Mouse (Mus musculus) liver, embryonic 14.5 days (tissue): ENCODE data around the gene Gal3st1. TPM values are rescaled to one million over a fixed set of nuclear protein-coding genes. Genes with fewer than 3 reads are reported as not detected.

ENCODE experiments used
- ATAC-seq: fragments of 200-750 bp; cut with Nextera tagmentation; 2 replicates; pipeline ENCODE4 v1.8.0; 2017; ENCODE audit warnings: moderate number of reproducible peaks, mild to moderate bottlenecking, moderate library complexity; ENCODE audit not compliant: insufficient read depth
- DNase-seq, 3 experiments: peaks; one replicate each; pipeline ENCODE4 v3.0.0-alpha.2; 2012 to 2013; ENCODE audit warnings: low read depth in 3 of 3, low spot score in 3 of 3
- H3K27ac ChIP-seq: fragments of 300-500 bp; sonication (generic); 2 replicates; pipeline ENCODE4 v1.5.1; 2014; ENCODE audit warnings: moderate library complexity, mild to moderate bottlenecking, control low read depth, inconsistent platforms
- H3K27me3 ChIP-seq: fragments of 300-500 bp; sonication (generic); 2 replicates; pipeline ENCODE4 v1.6.1; 2014; ENCODE audit warnings: mild to moderate bottlenecking, low read length, moderate library complexity; ENCODE audit not compliant: control insufficient read depth, insufficient read depth
- H3K36me3 ChIP-seq: fragments of 300-500 bp; sonication (generic); replicated peaks from 2 replicates; pipeline ENCODE4 v1.6.1; 2014; ENCODE audit warnings: low read depth; ENCODE audit not compliant: control insufficient read depth, insufficient read depth
- H3K4me1 ChIP-seq, 2 experiments: fragments of 200-500 bp in 1 of 2; fragments of 300-500 bp in 1 of 2; sonication (generic) in 1 of 2; replicated peaks; 2 replicates each; pipeline ENCODE4 v1.6.1; 2012 to 2014; ENCODE audit warnings: antibody characterized with exemption in 1 of 2, inconsistent platforms in 1 of 2, low read length in 1 of 2; ENCODE audit not compliant: control insufficient read depth in 2 of 2, insufficient read depth in 2 of 2
- H3K4me2 ChIP-seq: fragments of 300-500 bp; sonication (generic); 2 replicates; pipeline ENCODE4 v1.6.1; 2014; ENCODE audit warnings: low read depth, mild to moderate bottlenecking, control low read depth, moderate library complexity
- H3K4me3 ChIP-seq, 2 experiments: fragments of 200-500 bp in 1 of 2; fragments of 300-500 bp in 1 of 2; sonication (generic) in 1 of 2; 2 replicates each; pipeline ENCODE4 v1.5.1; 2012 to 2014; ENCODE audit warnings: low read depth in 2 of 2, low read length in 2 of 2, mild to moderate bottlenecking in 2 of 2, control low read depth in 1 of 2, inconsistent platforms in 1 of 2, moderate library complexity in 1 of 2; ENCODE audit not compliant: insufficient read depth in 1 of 2
- H3K9ac ChIP-seq: fragments of 300-500 bp; sonication (generic); replicated peaks from 2 replicates; pipeline ENCODE4 v1.6.1; 2014; ENCODE audit warnings: mild to moderate bottlenecking, control low read depth, moderate library complexity
- H3K9me3 ChIP-seq: fragments of 300-500 bp; sonication (generic); 2 replicates; pipeline ENCODE4 v1.6.1; 2016; ENCODE audit warnings: low read length, mixed read lengths; ENCODE audit not compliant: control insufficient read depth
- CTCF ChIP-seq: IDR thresholded peaks from 2 replicates; pipeline ENCODE4 v1.5.1; 2016; ENCODE audit warnings: antibody characterized with exemption, low read depth, control low read depth
- EP300 ChIP-seq: IDR thresholded peaks from 2 replicates; pipeline ENCODE4 v1.6.1; 2016; ENCODE audit warnings: antibody characterized with exemption, low read depth
- WGBS: fragments of 180-500 bp; shearing (Covaris S2); extraction: QIAGEN DNeasy Blood & Tissue Kit; methylation state at CpG from one replicate; pipeline ENCODE4 v1.1.7; 2014; ENCODE audit not compliant: insufficient replicate concordance; 5-methylcytosine and 5-hydroxymethylcytosine counted together
- polyA plus RNA-seq, 2 experiments: library from polyadenylated mRNA; depleted of rRNA in 1 of 2; stranded (reverse) in 1 of 2; unstranded in 1 of 2; fragments of >200 nt; fragmentation: Nextera tagmentation in 1 of 2; extraction: Ambion mirVana in 1 of 2; gene quantifications; 2 replicates each; pipeline versions ENCODE4 v1.2.1 to v1.2.3; 2012 to 2014

Gene Gal3st1
- polyA plus RNA-seq, 2 experiments, result 0.65 to 0.87 TPM

DNA sequence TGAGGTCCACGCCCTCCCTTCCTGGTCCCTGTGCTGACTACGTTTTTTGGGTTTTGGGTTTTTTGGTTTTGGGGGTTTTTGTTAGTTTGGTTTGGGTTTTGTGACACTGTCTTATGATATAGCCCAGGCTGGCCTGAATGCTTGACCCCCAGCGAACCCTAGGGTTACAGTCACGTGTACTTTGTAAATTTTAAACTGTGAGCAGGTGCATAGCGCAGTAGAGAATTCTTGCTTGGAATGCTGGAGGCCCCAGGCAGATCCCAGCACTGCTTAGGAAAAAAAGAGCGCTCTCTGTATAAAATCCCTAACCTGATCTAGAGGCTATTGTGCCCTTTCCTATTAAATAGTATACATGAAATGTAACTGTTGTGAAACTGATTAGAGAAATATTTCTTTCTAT lies 9.7 kb downstream of the Gal3st1 start:
- Histone ChIP-seq H3K4me1 (no peaks in the 10 kb centered on the region), H3K27ac (no peak overlapping the region), H3K36me3 (no peaks in the 10 kb centered on the region), H3K9me3 (no peaks in the 10 kb centered on the region), H3K9ac (no peak overlapping the region), H3K27me3 (peaks cover 6% of the 10 kb centered on the region), H3K4me2 (no peak overlapping the region), H3K4me3 (no peak overlapping the region)
- no peak for DNase-seq
- 55% methylated on average over 6 of the region's 6 CpGs for WGBS
- TF ChIP-seq EP300 (no peak), CTCF (no peak)
- ATAC-seq, result no peak

- Histone ChIP-seq H3K4me3 (no peak overlapping the region), H3K36me3 (no peaks in the 10 kb centered on the region), H3K4me1 (no peaks in the 10 kb centered on the region), H3K4me2 (no peak overlapping the region), H3K27me3 (peaks cover 14% of the 10 kb centered on the region), H3K27ac (no peak overlapping the region), H3K9ac (no peak overlapping the region), H3K9me3 (no peaks in the 10 kb centered on the region)
- DNase-seq, result no peak
- ATAC-seq, result no peak
- WGBS, result 60% methylated on average over 6 of the region's 6 CpGs
- no peak for TF ChIP-seq EP300
- TF ChIP-seq CTCF, result no peak
Measured at GRCm38 (mm10) chr11:3993914-3994313, 10.5 kb downstream of the Gal3st1 start.

- no peaks in the 10 kb centered on the region for H3K36me3 ChIP-seq
- no peak for DNase-seq
- no peak overlapping the region for H3K4me2 ChIP-seq
- ATAC-seq, result no peak
- H3K4me3 ChIP-seq, result no peak overlapping the region
- TF ChIP-seq CTCF, result no peak
- no peak for TF ChIP-seq EP300
- no peaks in the 10 kb centered on the region for H3K9me3 ChIP-seq
- H3K4me1 ChIP-seq, result no peaks in the 10 kb centered on the region
- peaks cover 15% of the 10 kb centered on the region for H3K27me3 ChIP-seq
- H3K9ac ChIP-seq, result no peak overlapping the region
- no peak overlapping the region for H3K27ac ChIP-seq
- WGBS, result 57% methylated on average over 5 of the region's 5 CpGs
Measured at GRCm38 (mm10) chr11:3995511-3995910, 12.1 kb downstream of the Gal3st1 start.

DNA sequence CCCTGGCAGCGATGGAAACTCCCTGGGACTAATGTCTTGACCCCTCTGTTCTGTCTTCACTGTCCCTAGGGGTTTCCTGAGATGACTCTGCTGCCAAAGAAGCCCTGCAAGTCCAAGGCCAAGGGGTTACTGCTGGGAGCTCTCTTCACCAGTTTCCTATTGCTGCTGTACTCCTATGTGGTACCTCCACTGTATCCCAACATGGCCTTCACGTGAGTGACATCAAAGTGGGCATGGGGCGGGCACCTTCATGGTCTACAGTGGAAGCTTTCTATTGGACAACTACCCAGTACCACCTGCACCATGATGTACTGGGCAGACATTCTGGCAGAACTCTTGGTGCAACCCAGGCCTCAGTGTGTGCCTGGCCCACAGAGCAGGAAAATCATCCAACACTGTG lies 13.4 kb downstream of the Gal3st1 start:
- H3K27ac ChIP-seq, result no peak overlapping the region
- no peak overlapping the region for H3K4me2 ChIP-seq
- H3K36me3 ChIP-seq, result no peaks in the 10 kb centered on the region
- H3K4me3 ChIP-seq, result no peak overlapping the region
- H3K27me3 ChIP-seq, result peaks cover 15% of the 10 kb centered on the region
- H3K4me1 ChIP-seq, result no peaks in the 10 kb centered on the region
- no peak for TF ChIP-seq EP300
- no peak for TF ChIP-seq CTCF
- WGBS, result 72% methylated on average over 3 of the region's 3 CpGs
- ATAC-seq (no peak), DNase-seq (no peak)
- no peak overlapping the region for H3K9ac ChIP-seq
- no peaks in the 10 kb centered on the region for H3K9me3 ChIP-seq

GRCm38 (mm10) chr11:3997978-3998720 lies 14.7 kb downstream of the Gal3st1 start:
- WGBS, result 2% methylated on average over 66 of the region's 66 CpGs
- Histone ChIP-seq H3K36me3 (no peaks in the 10 kb centered on the region), H3K9me3 (no peaks in the 10 kb centered on the region), H3K4me1 (no peaks in the 10 kb centered on the region), H3K27me3 (peaks cover 15% of the 10 kb centered on the region), H3K4me2 (peak overlapping the region; percentile 23), H3K9ac (no peak overlapping the region), H3K27ac (no peak overlapping the region), H3K4me3 (no peak overlapping the region)
- TF ChIP-seq CTCF (no peak), EP300 (no peak)
- DNase-seq (peak in 1 of 3 experiments; percentile 11), ATAC-seq (no peak)
